ENCODE assay signal across 16 mouse cellular contexts in genomic region chr1:102879109-102879508, GRCm38 (mm10).
"Had no signal": no experiment of that assay in that cellular context is flagged by ENCODE, and none has a peak within 500 bp of the region (broad histone marks: within the 10 kb centered on the region; RNA-seq: fewer than 3 reads in every experiment).

No protein-coding gene starts in this region.

- H3K36me3 ChIP-seq: neural tube, embryonic 13.5 days; neural tube, embryonic 15.5 days; stomach, embryonic 15.5 days had no signal

- H3K9ac ChIP-seq: neural tube, embryonic 13.5 days; neural tube, embryonic 15.5 days; stomach, embryonic 15.5 days had no signal

- H3K4me2 ChIP-seq: neural tube, embryonic 13.5 days; neural tube, embryonic 15.5 days; stomach, embryonic 15.5 days had no signal

- H3K27ac ChIP-seq: neural tube, embryonic 13.5 days; neural tube, embryonic 15.5 days; stomach, embryonic 15.5 days; stomach, postnatal 0 days had no signal

- H3K9me3 ChIP-seq: neural tube, embryonic 13.5 days; neural tube, embryonic 15.5 days; stomach, embryonic 15.5 days had no signal

- DNase-seq: retina, postnatal 1 day; right cerebral cortex, adult 18-20 months; right cerebral cortex, postnatal 14 days; right cerebral cortex, postnatal 25 days; right cerebral cortex, postnatal 4 days; spleen, adult 18-20 months; thymus, adult 18-20 months; thymus, adult 2 months; thymus, postnatal 14 days; thymus, postnatal 25 days; thymus, postnatal 36 days; thymus, postnatal 4 days had no signal

- H3K4me3 ChIP-seq: neural tube, embryonic 13.5 days; neural tube, embryonic 15.5 days; stomach, embryonic 15.5 days had no signal

- H3K27me3 ChIP-seq: neural tube, embryonic 13.5 days; neural tube, embryonic 15.5 days; stomach, embryonic 15.5 days had no signal

- H3K4me1 ChIP-seq: neural tube, embryonic 13.5 days; neural tube, embryonic 15.5 days; stomach, embryonic 15.5 days had no signal
